Mouse (Mus musculus) megakaryocyte-erythroid progenitor cell, adult 5-6 weeks (primary cell): ENCODE data around the gene Gsdma3. TPM values are rescaled to one million over a fixed set of nuclear protein-coding genes. Genes with fewer than 3 reads are reported as not detected.

Experiments
- total RNA-seq, 2 experiments: library from RNA; stranded (forward) in 1 of 2; stranded (reverse) in 1 of 2; fragments of 200-1000, 215-1000 nt in 1 of 2; fragments of >200 nt in 1 of 2; fragmentation: Nextera tagmentation in 1 of 2; gene quantifications; 2 replicates each; pipeline ENCODE4 v1.2.3; 2014 to 2017

The Gsdma3 gene
- total RNA-seq, 2 experiments from 2014 or later = not detected

Other genes with a start within 250 kb of the Gsdma3 start
- not detected in 2 replicates for gene Tcap, start 242.5 kb upstream of the Gsdma3 start, total RNA-seq (2014; fragmentation: Nextera tagmentation)
- not detected in 2 replicates for gene Tcap, start 242.5 kb upstream of the Gsdma3 start, total RNA-seq (2017)
- gene Pnmt, start 239.9 kb upstream of the Gsdma3 start, total RNA-seq (2014; fragmentation: Nextera tagmentation) = not detected in 2 replicates
- gene Pnmt, start 239.9 kb upstream of the Gsdma3 start, total RNA-seq (2017) = not detected in 2 replicates
- 6.4 and 10.6 TPM in 2 replicates for gene Pgap3, start 225.9 kb upstream of the Gsdma3 start, total RNA-seq (2014; fragmentation: Nextera tagmentation)
- gene Pgap3, start 225.9 kb upstream of the Gsdma3 start, total RNA-seq (2017) = 1.6 and 5.4 TPM in 2 replicates
- not detected in 2 replicates for gene Erbb2, start 213.9 kb upstream of the Gsdma3 start, total RNA-seq (2014; fragmentation: Nextera tagmentation)
- not detected in 2 replicates for gene Erbb2, start 213.9 kb upstream of the Gsdma3 start, total RNA-seq (2017)
- 75.6 and 75.9 TPM in 2 replicates for gene Mien1, start 187.4 kb upstream of the Gsdma3 start, total RNA-seq (2014; fragmentation: Nextera tagmentation)
- 15.7 and 32.3 TPM in 2 replicates for gene Mien1, start 187.4 kb upstream of the Gsdma3 start, total RNA-seq (2017)
- gene Grb7, start 180.0 kb upstream of the Gsdma3 start, total RNA-seq (2014; fragmentation: Nextera tagmentation) = 0.82 and 1.7 TPM in 2 replicates
- not detected in 2 replicates for gene Grb7, start 180.0 kb upstream of the Gsdma3 start, total RNA-seq (2017)
- gene Ikzf3, start 80.3 kb upstream of the Gsdma3 start, total RNA-seq (2014; fragmentation: Nextera tagmentation) = 3.1 and 12.1 TPM in 2 replicates
- gene Ikzf3, start 80.3 kb upstream of the Gsdma3 start, total RNA-seq (2017) = 0.46 and 1.9 TPM in 2 replicates
- 5.0 TPM in 1 of 2 replicates, not detected in the other for gene Zpbp2, start 75.3 kb upstream of the Gsdma3 start, total RNA-seq (2014; fragmentation: Nextera tagmentation)
- gene Zpbp2, start 75.3 kb upstream of the Gsdma3 start, total RNA-seq (2017) = 0.99 TPM in 1 of 2 replicates, not detected in the other
- 28.3 and 38.6 TPM in 2 replicates for gene Ormdl3, start 39.0 kb upstream of the Gsdma3 start, total RNA-seq (2014; fragmentation: Nextera tagmentation)
- 20.7 and 21.7 TPM in 2 replicates for gene Ormdl3, start 39.0 kb upstream of the Gsdma3 start, total RNA-seq (2017)
- gene Lrrc3c, start 28.1 kb upstream of the Gsdma3 start, total RNA-seq (2014; fragmentation: Nextera tagmentation) = not detected in 2 replicates
- gene Lrrc3c, start 28.1 kb upstream of the Gsdma3 start, total RNA-seq (2017) = not detected in 2 replicates
- gene Gm12355, start 699 bp upstream of the Gsdma3 start, total RNA-seq (2014; fragmentation: Nextera tagmentation) = 1.1 TPM in 1 of 2 replicates, not detected in the other
- gene Gm12355, start 699 bp upstream of the Gsdma3 start, total RNA-seq (2017) = 1.4 and 3.9 TPM in 2 replicates
- gene Gsdma2, start 20.4 kb downstream of the Gsdma3 start, total RNA-seq (2014; fragmentation: Nextera tagmentation) = not detected in 2 replicates
- gene Gsdma2, start 20.4 kb downstream of the Gsdma3 start, total RNA-seq (2017) = not detected in 2 replicates
- gene Gsdma, start 38.0 kb downstream of the Gsdma3 start, total RNA-seq (2014; fragmentation: Nextera tagmentation) = not detected in 2 replicates
- gene Gsdma, start 38.0 kb downstream of the Gsdma3 start, total RNA-seq (2017) = 0.42 and 0.57 TPM in 2 replicates
- gene Psmd3, start 56.2 kb downstream of the Gsdma3 start, total RNA-seq (2014; fragmentation: Nextera tagmentation) = 117 and 124 TPM in 2 replicates
- 84.5 and 117 TPM in 2 replicates for gene Psmd3, start 56.2 kb downstream of the Gsdma3 start, total RNA-seq (2017)
- not detected in 2 replicates for gene Csf3, start 74.9 kb downstream of the Gsdma3 start, total RNA-seq (2014; fragmentation: Nextera tagmentation)
- not detected in 2 replicates for gene Csf3, start 74.9 kb downstream of the Gsdma3 start, total RNA-seq (2017)
- gene Med24, start 103.1 kb downstream of the Gsdma3 start, total RNA-seq (2014; fragmentation: Nextera tagmentation) = 62.2 and 78.6 TPM in 2 replicates
- 30.1 and 42.7 TPM in 2 replicates for gene Med24, start 103.1 kb downstream of the Gsdma3 start, total RNA-seq (2017)
- 47.5 and 51.0 TPM in 2 replicates for gene Thra, start 114.3 kb downstream of the Gsdma3 start, total RNA-seq (2014; fragmentation: Nextera tagmentation)
- gene Thra, start 114.3 kb downstream of the Gsdma3 start, total RNA-seq (2017) = 20.4 and 23.3 TPM in 2 replicates
- 4.1 and 8.0 TPM in 2 replicates for gene Nr1d1, start 149.0 kb downstream of the Gsdma3 start, total RNA-seq (2014; fragmentation: Nextera tagmentation)
- gene Nr1d1, start 149.0 kb downstream of the Gsdma3 start, total RNA-seq (2017) = 0.34 and 1.3 TPM in 2 replicates
- gene Msl1, start 169.2 kb downstream of the Gsdma3 start, total RNA-seq (2014; fragmentation: Nextera tagmentation) = 58.6 and 74.8 TPM in 2 replicates
- gene Msl1, start 169.2 kb downstream of the Gsdma3 start, total RNA-seq (2017) = 57.8 and 68.3 TPM in 2 replicates
- 47.6 and 51.8 TPM in 2 replicates for gene Casc3, start 178.5 kb downstream of the Gsdma3 start, total RNA-seq (2014; fragmentation: Nextera tagmentation)
- gene Casc3, start 178.5 kb downstream of the Gsdma3 start, total RNA-seq (2017) = 37.4 and 53.5 TPM in 2 replicates
- gene Rapgefl1, start 210.4 kb downstream of the Gsdma3 start, total RNA-seq (2014; fragmentation: Nextera tagmentation) = 2.2 TPM in 1 of 2 replicates, not detected in the other
- gene Rapgefl1, start 210.4 kb downstream of the Gsdma3 start, total RNA-seq (2017) = 1.7 TPM in 1 of 2 replicates, not detected in the other
- gene Wipf2, start 237.3 kb downstream of the Gsdma3 start, total RNA-seq (2014; fragmentation: Nextera tagmentation) = 23.5 and 26.9 TPM in 2 replicates
- gene Wipf2, start 237.3 kb downstream of the Gsdma3 start, total RNA-seq (2017) = 3.6 and 4.4 TPM in 2 replicates